ENCODE assay signal across 8 mouse cellular contexts in the genomic region with DNA sequence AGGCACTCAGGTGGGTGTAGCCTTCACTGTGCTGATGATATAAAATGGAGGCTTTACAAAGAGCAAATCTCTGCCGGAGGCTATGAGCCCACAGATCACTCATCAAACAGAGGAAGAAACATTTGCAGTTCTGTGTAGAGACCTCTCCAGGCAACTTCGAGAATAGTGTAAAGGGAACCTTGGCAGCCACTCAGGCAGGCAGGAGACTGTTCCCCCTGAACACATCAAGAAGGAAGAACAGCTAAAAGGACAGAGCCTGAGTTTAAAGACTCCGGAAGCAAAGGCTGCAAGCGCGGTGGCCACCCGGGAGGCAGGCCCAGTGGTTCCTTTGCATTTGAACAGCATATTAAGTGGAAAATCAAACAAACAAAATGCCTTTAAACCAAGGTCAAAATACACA. TPM values are rescaled to one million over a fixed set of nuclear protein-coding genes. Genes with fewer than 3 reads are reported as not detected.
DNase-seq lines count a peak whose midpoint lies in the region; ATAC-seq lines count a peak whose summit lies in the region.

No protein-coding gene starts in this region.

- H3K4me2 ChIP-seq in limb, embryonic 13.5 days (replicated peaks) = peak overlapping the region; percentile 87
- H3K4me2 ChIP-seq in midbrain, embryonic 16.5 days (ENCODE audit: low read length) = peak overlapping the region; percentile 84

- peaks cover 57% of the 10 kb centered on the region for H3K4me1 ChIP-seq in limb, embryonic 13.5 days
- peaks cover 39% of the 10 kb centered on the region for H3K4me1 ChIP-seq in midbrain, embryonic 16.5 days (ENCODE audit: control insufficient read depth, insufficient read depth, low read length)

- peak overlapping the region; percentile 40; the same call in 1 of the 2 replicates for H3K27ac ChIP-seq in limb, embryonic 13.5 days
- H3K27ac ChIP-seq in midbrain, embryonic 16.5 days (ENCODE audit: low read length) = no peak overlapping the region

- WGBS in limb, embryonic 13.5 days = 1% methylated on average over 6 of the region's 6 CpGs
- WGBS in midbrain, embryonic 16.5 days = 1% methylated on average over 6 of the region's 6 CpGs

- H3K4me3 ChIP-seq in limb, embryonic 13.5 days = peak overlapping the region; percentile 66
- H3K4me3 ChIP-seq in midbrain, embryonic 16.5 days (ENCODE audit: low read depth, low read length) = peak overlapping the region; percentile 57

- H3K27me3 ChIP-seq in limb, embryonic 13.5 days = peaks cover 18% of the 10 kb centered on the region
- H3K27me3 ChIP-seq in midbrain, embryonic 16.5 days (ENCODE audit: control insufficient read depth, insufficient read depth, low read depth, low read length) = no peaks in the 10 kb centered on the region

- intact Hi-C loops in heart, postnatal 36 days (cut with DNase I) = loop anchor here (2.0 to 10.0 kb wide), 4 partner anchors 36 to 634 kb away; partner anchors contain the start of genes Hmgb1 and Uspl1

- H3K9me3 ChIP-seq in limb, embryonic 13.5 days = no peaks in the 10 kb centered on the region
- H3K9me3 ChIP-seq in midbrain, embryonic 16.5 days (replicated peaks; ENCODE audit: control insufficient read depth, low read length, poor library complexity, severe bottlenecking) = no peaks in the 10 kb centered on the region

- peak; percentile 36 to 49 for DNase-seq in cerebellum, adult 18-20 months
- DNase-seq in 416B (ENCODE audit: low read depth) = peak; percentile 35
- DNase-seq in heart, postnatal 36 days = peak; percentile 43 to 53

- H3K9ac ChIP-seq in limb, embryonic 13.5 days = peak overlapping the region; percentile 86
- H3K9ac ChIP-seq in midbrain, embryonic 16.5 days (ENCODE audit: low read depth, low read length) = peak overlapping the region; percentile 32

- no peaks in the 10 kb centered on the region for H3K36me3 ChIP-seq in limb, embryonic 13.5 days
- H3K36me3 ChIP-seq in midbrain, embryonic 16.5 days (ENCODE audit: control insufficient read depth, insufficient read depth, low read length) = no peaks in the 10 kb centered on the region

- ATAC-seq in cerebellum, adult (ENCODE audit: insufficient number of reproducible peaks, low FRiP score, low TSS enrichment) = no peak
- 0 out of 2 replicates have a peak, but pooled peaks have one; percentile 7 for ATAC-seq in common myeloid progenitor, adult 5-6 weeks (replicated peaks; ENCODE audit: low read depth, poor library complexity, severe bottlenecking)
- no peak for ATAC-seq in limb, embryonic 13.5 days (ENCODE audit: low FRiP score, low read depth)
- ATAC-seq in midbrain, embryonic 16.5 days = no peak
- no peak for ATAC-seq in megakaryocyte progenitor cell, adult 5-6 weeks (replicated peaks; ENCODE audit: poor library complexity)

RNA-seq across cellular contexts. Expression of gene Ubl3, which starts 2.2 kb away (rescaled TPM):
- 23.9 and 25.3 TPM in 2 replicates for total RNA-seq in common myeloid progenitor, adult 5-6 weeks (2017)
- 10 to 100 TPM; 90.7 to 96.1 TPM for total RNA-seq in heart, postnatal 36 days (2021)
- 68.1 and 69.7 TPM in 2 replicates for polyA plus RNA-seq in limb, embryonic 13.5 days (2015; fragmentation: Nextera tagmentation; extraction: Ambion mirVana)
- 79.9 and 84.3 TPM in 2 replicates for polyA plus RNA-seq in midbrain, embryonic 16.5 days (2015; fragmentation: Nextera tagmentation; extraction: Ambion mirVana)
- 23.5 and 26.2 TPM in 2 replicates for total RNA-seq in megakaryocyte progenitor cell, adult 5-6 weeks (2015)
- 33.2 and 37.4 TPM in 2 replicates for total RNA-seq in megakaryocyte progenitor cell, adult 5-6 weeks (2017)
